Mouse (Mus musculus) liver, postnatal 0 days (tissue): ENCODE data around the gene Aif1l. TPM values are rescaled to one million over a fixed set of nuclear protein-coding genes. Genes with fewer than 3 reads are reported as not detected.
A peak's percentile ranks its signal among the peaks of the same experiment; 100 is the strongest.
"Not testable (repeated sequence)": the region's sequence is repeated elsewhere in the genome, so short reads cannot be mapped to it uniquely, and the experiment has no call there.

Source experiments
- ATAC-seq: fragments of 200-750 bp; cut with Nextera tagmentation; 2 replicates; pipeline ENCODE4 v1.8.0; 2017; ENCODE audit warnings: mild to moderate bottlenecking, moderate library complexity
- DNase-seq: peaks from one replicate; pipeline ENCODE4 v3.0.0-alpha.2; 2016
- H3K27ac ChIP-seq: fragments of 300-500 bp; sonication (generic); 2 replicates; pipeline ENCODE4 v1.5.1; 2014; ENCODE audit warnings: antibody characterized with exemption, moderate library complexity, mild to moderate bottlenecking, low read depth
- H3K27me3 ChIP-seq: fragments of 300-500 bp; sonication (generic); 2 replicates; pipeline ENCODE4 v1.6.1; 2014; ENCODE audit warnings: low read length, control low read depth, mixed read lengths; ENCODE audit not compliant: insufficient read depth
- H3K36me3 ChIP-seq: fragments of 300-500 bp; sonication (generic); replicated peaks from 2 replicates; pipeline ENCODE4 v1.6.1; 2014; ENCODE audit warnings: mild to moderate bottlenecking, control low read depth, low read length, moderate library complexity, mixed read lengths; ENCODE audit not compliant: insufficient read depth
- H3K4me1 ChIP-seq: fragments of 300-500 bp; sonication (generic); 2 replicates; pipeline ENCODE4 v1.6.1; 2014; ENCODE audit warnings: antibody characterized with exemption, mild to moderate bottlenecking, control low read depth; ENCODE audit not compliant: insufficient read depth
- H3K4me2 ChIP-seq: fragments of 300-500 bp; sonication (generic); 2 replicates; pipeline ENCODE4 v1.6.1; 2014; ENCODE audit warnings: low read depth, mild to moderate bottlenecking, low read length, moderate library complexity, mixed read lengths
- H3K4me3 ChIP-seq: fragments of 300-500 bp; sonication (generic); 2 replicates; pipeline ENCODE4 v1.5.1; 2014; ENCODE audit warnings: low read depth, low read length
- H3K9ac ChIP-seq: fragments of 300-500 bp; sonication (generic); replicated peaks from 2 replicates; pipeline ENCODE4 v1.6.1; 2014; ENCODE audit warnings: mild to moderate bottlenecking, moderate library complexity
- H3K9me3 ChIP-seq: fragments of 300-500 bp; sonication (generic); 2 replicates; pipeline ENCODE4 v1.6.1; 2016; ENCODE audit warnings: mild to moderate bottlenecking, control low read depth, low read length, mixed read lengths
- CTCF ChIP-seq: sonication (generic); IDR thresholded peaks from 2 replicates; pipeline ENCODE4 v1.5.1; 2016; ENCODE audit warnings: antibody characterized with exemption, low read depth
- EP300 ChIP-seq: IDR thresholded peaks from 2 replicates; pipeline ENCODE4 v1.6.1; 2016; ENCODE audit warnings: antibody characterized with exemption, low read depth, mild to moderate bottlenecking
- WGBS: fragments of 180-500 bp; shearing (Covaris S2); extraction: QIAGEN DNeasy Blood & Tissue Kit; methylation state at CpG from one replicate; pipeline ENCODE4 v1.1.7; 2014; ENCODE audit not compliant: insufficient replicate concordance; 5-methylcytosine and 5-hydroxymethylcytosine counted together
- polyA plus RNA-seq: library from polyadenylated mRNA; unstranded; fragments of >200 nt; fragmentation: Nextera tagmentation; extraction: Ambion mirVana; gene quantifications from 2 replicates; pipeline ENCODE4 v1.2.1, GENCODE M21; 2015

Aif1l gene
- polyA plus RNA-seq, 1 experiment from 2014 or later = 0.39 TPM

DNA sequence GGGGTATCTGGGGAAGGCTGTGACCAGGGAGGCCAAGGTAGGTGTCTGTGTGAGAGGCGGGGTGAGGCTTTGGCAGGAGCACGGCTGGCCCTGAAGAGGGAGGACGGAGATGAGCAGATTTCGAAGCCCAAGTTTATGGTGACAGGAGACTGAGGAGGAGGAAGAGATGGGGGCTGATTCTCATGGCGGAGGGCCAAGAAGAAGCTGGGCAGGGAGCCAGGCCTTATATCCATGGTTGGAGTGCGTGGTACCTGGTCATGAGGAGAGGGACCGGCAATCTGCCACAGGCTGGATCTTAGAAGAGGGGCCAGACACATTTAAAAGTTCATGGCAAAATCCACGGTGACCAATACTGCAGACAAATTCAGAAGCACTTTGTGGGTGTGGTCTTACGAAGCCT lies 43.5 kb upstream of the Aif1l start:
- Histone ChIP-seq H3K27ac (no peak overlapping the region), H3K4me3 (no peak overlapping the region), H3K36me3 (no peaks in the 10 kb centered on the region), H3K27me3 (no peaks in the 10 kb centered on the region), H3K9ac (no peak overlapping the region), H3K4me1 (no peaks in the 10 kb centered on the region), H3K4me2 (no peak overlapping the region), H3K9me3 (no peaks in the 10 kb centered on the region)
- whole genome bisulfite sequencing = 72% methylated on average over 9 of the region's 9 CpGs
- no peak for TF ChIP-seq CTCF
- TF ChIP-seq EP300 = no peak
- DNase-seq = no peak
- no peak for ATAC-seq

DNA sequence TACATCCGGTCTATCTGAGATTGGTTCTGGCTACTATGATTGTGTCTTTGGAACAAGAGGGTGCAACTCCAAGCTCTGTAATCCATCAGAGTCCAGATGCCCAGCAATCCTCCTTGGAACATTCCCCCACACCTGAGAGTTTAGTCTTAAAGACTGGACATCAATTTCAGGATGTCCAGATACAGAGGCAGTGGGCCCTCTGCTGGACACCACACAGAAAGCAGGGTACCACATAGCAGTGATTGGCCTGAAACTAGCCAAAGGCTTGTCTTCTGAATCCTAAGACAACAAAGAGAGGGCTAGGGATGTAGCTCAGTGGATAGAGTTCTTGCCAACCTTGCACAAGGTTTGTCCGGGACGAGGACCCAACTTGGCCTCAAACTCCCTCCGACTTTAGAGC lies 37.4 kb upstream of the Aif1l start:
- WGBS = 69% methylated on average over 4 of the region's 4 CpGs
- Histone ChIP-seq H3K27me3 (0 out of 2 replicates have a peak, but pooled peaks cover 3% of the 10 kb centered on the region), H3K9ac (no peak overlapping the region), H3K4me3 (no peak overlapping the region), H3K4me2 (no peak overlapping the region), H3K27ac (no peak overlapping the region), H3K36me3 (no peaks in the 10 kb centered on the region), H3K9me3 (no peaks in the 10 kb centered on the region), H3K4me1 (no peaks in the 10 kb centered on the region)
- no peak for DNase-seq
- no peak for ATAC-seq
- no peak for TF ChIP-seq EP300
- TF ChIP-seq CTCF = peak; percentile 57

DNA sequence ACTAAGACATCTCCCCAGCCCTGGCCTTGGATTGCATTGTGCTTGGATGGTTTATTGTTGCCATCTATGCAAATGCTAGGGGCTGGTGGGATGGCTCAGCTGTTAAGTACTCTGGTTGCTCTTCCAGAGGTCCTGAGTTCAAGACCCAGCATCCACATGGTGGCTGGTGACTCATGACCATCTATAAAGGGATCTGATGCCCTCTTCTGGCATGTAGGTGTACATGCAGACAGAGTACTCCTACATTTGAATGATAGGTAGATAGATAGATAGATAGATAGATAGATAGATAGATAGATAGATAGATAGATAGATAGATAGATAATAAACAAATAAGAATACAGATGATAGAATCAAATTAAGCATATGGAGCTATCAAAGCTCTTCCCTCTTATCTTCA lies 35.7 kb upstream of the Aif1l start:
- H3K27me3 ChIP-seq, H3K4me3 ChIP-seq, H3K27ac ChIP-seq, H3K4me2 ChIP-seq, DNase-seq, ATAC-seq, H3K9ac ChIP-seq, H3K9me3 ChIP-seq, H3K36me3 ChIP-seq, H3K4me1 ChIP-seq: not testable (repeated sequence)
- TF ChIP-seq CTCF = peak; percentile 36

DNA sequence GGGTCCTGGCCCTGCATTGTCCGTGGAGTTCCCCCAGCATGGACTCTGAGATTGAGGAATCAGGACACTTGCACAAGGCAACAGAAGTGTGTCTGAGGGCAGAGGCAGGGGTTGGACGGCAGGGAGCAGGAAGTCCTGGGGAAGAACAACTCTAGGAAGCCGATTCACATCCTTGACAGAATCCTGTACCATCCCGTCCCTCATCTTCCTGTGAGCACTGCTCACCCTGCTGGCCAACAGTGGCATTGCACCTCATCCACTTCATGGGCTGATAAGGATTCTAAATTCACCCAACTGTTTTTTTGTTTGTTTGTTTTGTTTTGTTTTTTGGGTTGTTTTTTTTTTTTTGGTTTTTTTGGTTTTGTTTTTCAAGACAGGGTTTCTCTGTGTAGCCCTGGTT lies 34.8 kb upstream of the Aif1l start:
- TF ChIP-seq EP300 (no peak), CTCF (peak; percentile 94)
- WGBS = 27% methylated on average over 4 of the region's 4 CpGs
- Histone ChIP-seq H3K36me3 (no peaks in the 10 kb centered on the region), H3K9me3 (no peaks in the 10 kb centered on the region), H3K4me1 (no peaks in the 10 kb centered on the region), H3K4me3 (no peak overlapping the region), H3K4me2 (no peak overlapping the region), H3K27me3 (0 out of 2 replicates have a peak, but pooled peaks cover 3% of the 10 kb centered on the region), H3K27ac (no peak overlapping the region), H3K9ac (no peak overlapping the region)
- DNase-seq (peak; percentile 82), ATAC-seq (peak; percentile 15; the same call in 1 of the 2 replicates)

DNA sequence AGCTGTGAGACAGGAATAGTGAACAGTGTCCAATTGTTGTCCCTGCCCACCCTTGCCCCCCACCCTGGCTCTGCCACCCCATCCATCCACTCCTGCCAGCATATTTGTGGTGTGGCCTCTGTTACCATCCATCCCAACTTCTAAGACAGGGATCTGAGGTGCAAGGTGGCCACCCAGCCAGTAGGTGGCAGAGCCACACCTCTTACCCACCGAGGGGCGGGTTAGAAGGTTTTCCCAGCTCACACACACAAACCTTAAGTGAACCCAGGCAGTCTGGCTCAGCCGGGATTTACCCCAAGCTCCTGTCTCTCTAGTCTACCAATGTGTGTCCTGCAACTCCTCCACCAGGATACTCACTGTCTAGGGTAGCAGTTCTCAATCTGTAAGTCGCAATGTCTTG lies 32.3 kb upstream of the Aif1l start:
- TF ChIP-seq EP300 = no peak
- TF ChIP-seq CTCF = peak; percentile 79
- Histone ChIP-seq H3K27me3 (0 out of 2 replicates have a peak, but pooled peaks cover 3% of the 10 kb centered on the region), H3K9ac (no peak overlapping the region), H3K4me2 (no peak overlapping the region), H3K36me3 (no peaks in the 10 kb centered on the region), H3K4me3 (no peak overlapping the region), H3K27ac (no peak overlapping the region), H3K4me1 (no peaks in the 10 kb centered on the region), H3K9me3 (no peaks in the 10 kb centered on the region)
- 29% methylated on average over 4 of the region's 4 CpGs for WGBS
- ATAC-seq (0 out of 2 replicates have a peak, but pooled peaks have one; percentile 36), DNase-seq (peak; percentile 57)

DNA sequence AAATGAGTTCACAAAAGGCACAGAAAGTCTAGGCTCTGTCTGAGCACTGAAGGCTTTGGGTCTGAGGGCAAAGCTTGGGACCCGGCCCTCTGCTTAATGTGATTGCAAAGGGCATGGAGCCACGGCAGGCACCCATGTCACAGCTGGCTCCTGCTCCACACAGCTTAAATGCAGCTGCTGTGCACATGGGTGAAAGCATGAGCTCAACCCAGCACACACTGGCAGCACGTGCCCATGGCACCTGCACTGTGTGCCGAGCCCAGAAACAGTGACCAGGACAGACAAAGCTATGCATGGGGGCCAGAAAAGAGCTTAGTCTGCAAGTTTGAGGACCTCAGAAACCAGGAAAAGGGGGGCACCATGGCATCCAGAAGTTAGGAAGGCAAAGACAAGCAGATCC lies 26.3 kb upstream of the Aif1l start:
- DNase-seq = no peak
- no peaks in the 10 kb centered on the region for H3K27me3 ChIP-seq
- no peak for ATAC-seq

DNA sequence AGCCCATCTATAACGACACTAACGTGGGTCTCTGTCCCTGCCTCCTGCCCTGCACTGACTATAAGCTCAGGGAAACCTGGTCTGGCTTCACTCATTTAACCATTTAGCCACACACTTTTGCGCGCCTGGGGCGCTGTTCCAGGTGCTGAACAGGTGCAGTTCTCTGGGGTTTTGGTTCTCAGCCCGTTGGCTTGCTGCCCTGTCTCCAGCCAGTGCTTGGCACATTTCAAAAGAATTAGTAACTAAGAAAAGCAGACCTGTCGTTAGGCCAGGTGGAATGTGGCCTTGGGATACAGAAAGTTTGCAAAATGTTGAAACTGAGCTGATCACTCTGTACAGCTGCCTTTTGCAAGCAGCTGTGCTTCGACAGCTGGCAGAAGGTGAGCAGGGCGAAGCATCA lies 25.1 kb upstream of the Aif1l start:
- no peaks in the 10 kb centered on the region for H3K27me3 ChIP-seq
- no peak overlapping the region for H3K9ac ChIP-seq
- H3K36me3 ChIP-seq = no peaks in the 10 kb centered on the region
- no peak overlapping the region for H3K4me2 ChIP-seq
- H3K4me3 ChIP-seq = no peak overlapping the region
- peaks cover 3% of the 10 kb centered on the region; the same call in 1 of the 2 replicates for H3K4me1 ChIP-seq
- H3K27ac ChIP-seq = no peak overlapping the region
- TF ChIP-seq EP300 (no peak), CTCF (no peak)
- ATAC-seq = peak; percentile 86
- peak; percentile 73 for DNase-seq
- 23% methylated on average over 9 of the region's 9 CpGs for WGBS
- H3K9me3 ChIP-seq = no peaks in the 10 kb centered on the region

More for the DNA sequence above, 26.3 kb upstream of the Aif1l start:
- peaks cover 3% of the 10 kb centered on the region; the same call in 1 of the 2 replicates for H3K4me1 ChIP-seq
- H3K9ac ChIP-seq = no peak overlapping the region
- H3K27ac ChIP-seq = no peak overlapping the region
- no peak for TF ChIP-seq CTCF
- no peak for TF ChIP-seq EP300
- no peaks in the 10 kb centered on the region for H3K36me3 ChIP-seq
- no peak overlapping the region for H3K4me2 ChIP-seq
- H3K4me3 ChIP-seq = no peak overlapping the region
- no peaks in the 10 kb centered on the region for H3K9me3 ChIP-seq
- 59% methylated on average over 4 of the region's 4 CpGs for WGBS
